17 mouse cellular contexts compared by ENCODE assay signal in the genomic region with DNA sequence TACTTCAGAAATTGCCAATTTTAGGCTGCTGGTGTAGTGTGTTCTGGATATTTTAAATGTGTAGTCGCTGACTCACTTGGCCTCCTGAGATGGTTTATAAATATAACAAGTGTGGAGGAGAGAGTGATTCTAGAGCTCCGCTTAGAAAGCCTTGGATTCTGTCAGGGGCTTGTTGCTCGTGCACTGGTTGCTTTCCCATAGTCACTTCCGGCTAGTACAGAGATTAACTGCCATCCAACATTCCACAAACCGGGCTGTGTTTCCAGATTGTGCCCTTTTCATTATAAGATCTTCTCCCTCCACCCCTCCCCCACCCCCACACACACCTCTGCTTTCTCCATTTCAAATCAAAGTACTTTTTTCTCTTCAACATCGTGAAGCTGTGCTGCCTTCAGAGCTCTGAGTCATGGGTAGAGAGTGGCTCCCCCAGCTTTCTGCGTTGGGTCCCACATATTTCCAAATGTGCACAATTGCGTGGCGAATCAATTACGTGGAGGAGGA.
DNase-seq lines count a peak whose midpoint lies in the region; ATAC-seq and TF ChIP-seq lines count a peak whose summit lies in the region.
"Had no signal": no experiment of that assay in that cellular context is flagged by ENCODE, and none has a peak within 500 bp of the region (broad histone marks: within the 10 kb centered on the region; RNA-seq: fewer than 3 reads in every experiment).

No protein-coding gene starts in this region.

- H3K36me3 ChIP-seq in heart, postnatal 0 days (replicated peaks; ENCODE audit: control insufficient read depth, insufficient read depth, low read length) = no peaks in the 10 kb centered on the region
- no peaks in the 10 kb centered on the region for H3K36me3 ChIP-seq in testis, adult 2 months (ENCODE audit: control insufficient read depth, insufficient read depth, low read length)
- H3K36me3 ChIP-seq in stomach, postnatal 0 days (ENCODE audit: control insufficient read depth, insufficient read depth, low read length) = no peaks in the 10 kb centered on the region
- H3K36me3 ChIP-seq in hindbrain, embryonic 12.5 days = no peaks in the 10 kb centered on the region
- H3K36me3 ChIP-seq: forebrain, embryonic 10.5 days; heart, embryonic 15.5 days; midbrain, embryonic 13.5 days; neural tube, embryonic 12.5 days had no signal

- no peak overlapping the region for H3K4me2 ChIP-seq in heart, postnatal 0 days (ENCODE audit: low read depth, low read length)
- no peak overlapping the region for H3K4me2 ChIP-seq in stomach, postnatal 0 days (replicated peaks; ENCODE audit: low read depth)
- no peak overlapping the region for H3K4me2 ChIP-seq in hindbrain, embryonic 12.5 days (replicated peaks)
- H3K4me2 ChIP-seq: heart, embryonic 15.5 days; midbrain, embryonic 13.5 days; neural tube, embryonic 12.5 days had no signal

- DNase-seq in heart, postnatal 0 days (ENCODE audit: low spot score) = peak; percentile 6
- DNase-seq in heart, adult 8-10 months (ENCODE audit: low spot score) = no peak
- no peak for DNase-seq in testis, postnatal 10 days (ENCODE audit: low spot score)
- peak; percentile 67 to 73 for DNase-seq in left cerebral cortex, adult 9 months (ENCODE audit: low spot score in 2 of 2)
- DNase-seq in stomach, postnatal 0 days (ENCODE audit: low spot score) = no peak
- DNase-seq in gastrocnemius, postnatal 14 days = no peak
- DNase-seq: gastrocnemius, postnatal 25 days; kidney, postnatal 10 days; liver; thymus, adult 2 months had no signal

- H3K9ac ChIP-seq in heart, postnatal 0 days (replicated peaks; ENCODE audit: low read depth, low read length) = no peak overlapping the region
- no peak overlapping the region for H3K9ac ChIP-seq in stomach, postnatal 0 days (ENCODE audit: low read length)
- no peak overlapping the region for H3K9ac ChIP-seq in hindbrain, embryonic 12.5 days
- H3K9ac ChIP-seq: heart, embryonic 15.5 days; midbrain, embryonic 13.5 days; neural tube, embryonic 12.5 days had no signal

- no peaks in the 10 kb centered on the region for H3K27me3 ChIP-seq in heart, postnatal 0 days (ENCODE audit: control insufficient read depth, insufficient read depth, low read length)
- H3K27me3 ChIP-seq in testis, adult 2 months (ENCODE audit: control insufficient read depth, insufficient read depth, low read length) = no peaks in the 10 kb centered on the region
- H3K27me3 ChIP-seq in stomach, postnatal 0 days (ENCODE audit: control insufficient read depth, insufficient read depth, low read length) = no peaks in the 10 kb centered on the region
- H3K27me3 ChIP-seq in hindbrain, embryonic 12.5 days = no peaks in the 10 kb centered on the region
- H3K27me3 ChIP-seq: heart, embryonic 15.5 days; midbrain, embryonic 13.5 days; neural tube, embryonic 12.5 days had no signal

- TF ChIP-seq EP300 in heart, postnatal 0 days (IDR thresholded peaks at IDR 0.05; ENCODE audit: low read depth) = no peak
- no peak for TF ChIP-seq EP300 in stomach, postnatal 0 days (optimal IDR thresholded peaks at IDR 0.05)

- H3K9me3 ChIP-seq in heart, postnatal 0 days (replicated peaks; ENCODE audit: control insufficient read depth, low read length) = no peaks in the 10 kb centered on the region
- no peaks in the 10 kb centered on the region for H3K9me3 ChIP-seq in stomach, postnatal 0 days (ENCODE audit: control insufficient read depth, low read length)
- no peaks in the 10 kb centered on the region for H3K9me3 ChIP-seq in hindbrain, embryonic 12.5 days (replicated peaks)
- H3K9me3 ChIP-seq: forebrain, embryonic 10.5 days; heart, embryonic 15.5 days; midbrain, embryonic 13.5 days; neural tube, embryonic 12.5 days had no signal

- H3K4me1 ChIP-seq in heart, postnatal 0 days (ENCODE audit: control insufficient read depth, insufficient read depth) = no peaks in the 10 kb centered on the region
- H3K4me1 ChIP-seq in testis, adult 2 months (ENCODE audit: control insufficient read depth, insufficient read depth, low read length) = peaks cover 2% of the 10 kb centered on the region
- no peaks in the 10 kb centered on the region for H3K4me1 ChIP-seq in stomach, postnatal 0 days (replicated peaks; ENCODE audit: control insufficient read depth, insufficient read depth)
- H3K4me1 ChIP-seq in hindbrain, embryonic 12.5 days = no peaks in the 10 kb centered on the region
- H3K4me1 ChIP-seq: forebrain, embryonic 10.5 days; heart, embryonic 15.5 days; midbrain, embryonic 13.5 days; neural tube, embryonic 12.5 days had no signal

- intact Hi-C loops in gastrocnemius, postnatal 14 days (cut with DNase I; ENCODE audit: low total_unique reads) = no loop called here

- 55% methylated on average over 10 of the region's 10 CpGs for WGBS in heart, postnatal 0 days
- WGBS in stomach, postnatal 0 days = 64% methylated on average over 10 of the region's 10 CpGs
- WGBS in hindbrain, embryonic 12.5 days = 63% methylated on average over 10 of the region's 10 CpGs

- no peak for ATAC-seq in heart, postnatal 0 days (ENCODE audit: insufficient read depth, low read depth)
- no peak for ATAC-seq in stomach, postnatal 0 days (ENCODE audit: low FRiP score, low TSS enrichment)
- no peak for ATAC-seq in hindbrain, embryonic 12.5 days (ENCODE audit: low FRiP score)
- ATAC-seq: lung, postnatal 0 days; midbrain, embryonic 13.5 days had no signal

- no peak for TF ChIP-seq POLR2A in testis, adult 2 months (IDR thresholded peaks at IDR 0.05; ENCODE audit: control insufficient read depth, low read depth, low read length)

- H3K4me3 ChIP-seq in heart, postnatal 0 days (ENCODE audit: low read depth, low read length) = no peak overlapping the region
- peak overlapping the region; percentile 10 for H3K4me3 ChIP-seq in testis, adult 2 months (ENCODE audit: control insufficient read depth, low read depth, low read length)
- H3K4me3 ChIP-seq in stomach, postnatal 0 days (ENCODE audit: low read depth, low read length) = no peak overlapping the region
- no peak overlapping the region for H3K4me3 ChIP-seq in hindbrain, embryonic 12.5 days
- H3K4me3 ChIP-seq: forebrain, embryonic 10.5 days; heart, embryonic 15.5 days; midbrain, embryonic 13.5 days; neural tube, embryonic 12.5 days had no signal

- no peak overlapping the region for H3K27ac ChIP-seq in heart, postnatal 0 days (ENCODE audit: low read depth)
- H3K27ac ChIP-seq in testis, adult 2 months (ENCODE audit: control insufficient read depth, insufficient read depth, low read depth, low read length) = no peak overlapping the region
- no peak overlapping the region for H3K27ac ChIP-seq in stomach, postnatal 0 days (replicated peaks)
- H3K27ac ChIP-seq in hindbrain, embryonic 12.5 days = no peak overlapping the region
- H3K27ac ChIP-seq: forebrain, embryonic 10.5 days; heart, embryonic 15.5 days; midbrain, embryonic 13.5 days; neural tube, embryonic 12.5 days had no signal

- TF ChIP-seq CTCF in heart, postnatal 0 days (IDR thresholded peaks at IDR 0.05; ENCODE audit: low read depth) = no peak
- TF ChIP-seq CTCF in testis, adult 2 months (IDR thresholded peaks at IDR 0.05; ENCODE audit: control insufficient read depth, insufficient read depth, insufficient replicate concordance, low read depth, low read length) = no peak
- no peak for TF ChIP-seq CTCF in stomach, postnatal 0 days (IDR thresholded peaks at IDR 0.05; ENCODE audit: low read depth)

Comparison
In these comparisons a context has a peak if more than half of its experiments do, and no peak if none do; other contexts are left out.
1. DNase-seq: peak in heart, postnatal 0 days (single experiment) and left cerebral cortex, adult 9 months (2 of 2); none in heart, adult 8-10 months (single experiment), testis, postnatal 10 days (single experiment), stomach, postnatal 0 days (single experiment) and gastrocnemius, postnatal 14 days (single experiment).